Mouse (Mus musculus) lung, postnatal 0 days (tissue): ENCODE results near the gene Gtpbp1.

Experiments
- CTCF ChIP-seq: IDR thresholded peaks from 2 replicates; pipeline ENCODE4 v1.5.1; 2016; ENCODE audit warnings: antibody characterized with exemption, mild to moderate bottlenecking
- EP300 ChIP-seq: IDR thresholded peaks from 2 replicates; pipeline ENCODE4 v1.6.1; 2016; ENCODE audit warnings: antibody characterized with exemption, mild to moderate bottlenecking, control low read depth

GRCm38 (mm10) chr15:79753873-79754272 is 63.2 kb downstream of the Gtpbp1 start:
- TF ChIP-seq CTCF (no peak), EP300 (no peak)
